Mouse (Mus musculus) lung, embryonic 16.5 days (tissue): ENCODE data around the gene Cd247. TPM values are rescaled to one million over a fixed set of nuclear protein-coding genes. Genes with fewer than 3 reads are reported as not detected.

Experiments
- ATAC-seq: fragments of 200-750 bp; cut with Nextera tagmentation; 2 replicates; pipeline ENCODE4 v1.8.0; 2017; ENCODE audit warnings: low read depth, mild to moderate bottlenecking, moderate library complexity
- H3K27ac ChIP-seq: fragments of 300-500 bp; sonication (generic); 2 replicates; pipeline ENCODE4 v1.5.1; 2014; ENCODE audit warnings: mild to moderate bottlenecking, control low read depth, low read length
- H3K27me3 ChIP-seq: fragments of 300-500 bp; sonication (generic); 2 replicates; pipeline ENCODE4 v1.6.1; 2014; ENCODE audit warnings: low read depth, low read length, mixed read lengths; ENCODE audit not compliant: control insufficient read depth, insufficient read depth
- H3K36me3 ChIP-seq: fragments of 300-500 bp; sonication (generic); 2 replicates; pipeline ENCODE4 v1.6.1; 2014; ENCODE audit warnings: low read length; ENCODE audit not compliant: control insufficient read depth, insufficient read depth
- H3K4me1 ChIP-seq: fragments of 300-500 bp; sonication (generic); replicated peaks from 2 replicates; pipeline ENCODE4 v1.6.1; 2014; ENCODE audit warnings: low read length, mixed read lengths; ENCODE audit not compliant: control insufficient read depth, insufficient read depth
- H3K4me2 ChIP-seq: fragments of 300-500 bp; sonication (generic); 2 replicates; pipeline ENCODE4 v1.6.1; 2014; ENCODE audit warnings: low read depth, low read length, control low read depth
- H3K4me3 ChIP-seq: fragments of 300-500 bp; sonication (generic); 2 replicates; pipeline ENCODE4 v1.5.1; 2014; ENCODE audit warnings: mild to moderate bottlenecking, low read length, control low read depth
- H3K9ac ChIP-seq: fragments of 300-500 bp; sonication (generic); 2 replicates; pipeline ENCODE4 v1.6.1; 2014; ENCODE audit warnings: low read length, control low read depth
- H3K9me3 ChIP-seq: fragments of 300-500 bp; sonication (generic); 2 replicates; pipeline ENCODE4 v1.6.1; 2016; ENCODE audit warnings: low read length; ENCODE audit not compliant: control insufficient read depth
- WGBS: fragments of 180-500 bp; shearing (Covaris S2); extraction: QIAGEN DNeasy Blood & Tissue Kit; methylation state at CpG from one replicate; pipeline ENCODE4 v1.1.7; 2014; 5-methylcytosine and 5-hydroxymethylcytosine counted together
- polyA plus RNA-seq: library from polyadenylated mRNA; unstranded; fragments of >200 nt; fragmentation: Nextera tagmentation; extraction: Ambion mirVana; gene quantifications from 2 replicates; pipeline ENCODE4 v1.2.1, GENCODE M21; 2015

The Cd247 gene
- polyA plus RNA-seq, 1 experiment from 2014 or later = 2.1 TPM

DNA sequence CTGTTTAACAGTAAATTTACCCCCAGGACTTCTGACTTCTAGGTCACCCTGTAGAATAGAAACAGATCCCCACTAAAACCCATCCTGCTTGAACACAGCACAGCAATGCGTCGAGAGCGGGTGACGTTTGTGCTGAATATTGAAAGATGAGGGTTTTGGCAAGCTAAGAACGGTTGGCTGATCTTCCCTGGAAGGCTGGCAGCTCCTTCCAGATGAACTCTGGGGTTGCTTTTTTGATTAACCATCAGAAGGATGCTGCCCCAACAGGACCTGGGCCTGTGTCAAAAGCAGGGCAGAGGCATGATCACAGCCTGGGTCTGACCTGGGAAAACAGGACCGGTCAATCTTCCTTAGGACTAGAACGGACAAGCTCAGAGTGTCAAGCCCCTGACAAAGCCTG, 53.7 kb downstream of the Cd247 start:
- 83% methylated on average over 7 of the region's 7 CpGs for WGBS
- Histone ChIP-seq H3K9me3 (no peaks in the 10 kb centered on the region), H3K4me1 (peaks cover 21% of the 10 kb centered on the region), H3K4me2 (no peak overlapping the region), H3K27ac (no peak overlapping the region), H3K36me3 (no peaks in the 10 kb centered on the region), H3K9ac (no peak overlapping the region), H3K27me3 (peaks cover 36% of the 10 kb centered on the region), H3K4me3 (no peak overlapping the region)
- no peak for ATAC-seq

DNA sequence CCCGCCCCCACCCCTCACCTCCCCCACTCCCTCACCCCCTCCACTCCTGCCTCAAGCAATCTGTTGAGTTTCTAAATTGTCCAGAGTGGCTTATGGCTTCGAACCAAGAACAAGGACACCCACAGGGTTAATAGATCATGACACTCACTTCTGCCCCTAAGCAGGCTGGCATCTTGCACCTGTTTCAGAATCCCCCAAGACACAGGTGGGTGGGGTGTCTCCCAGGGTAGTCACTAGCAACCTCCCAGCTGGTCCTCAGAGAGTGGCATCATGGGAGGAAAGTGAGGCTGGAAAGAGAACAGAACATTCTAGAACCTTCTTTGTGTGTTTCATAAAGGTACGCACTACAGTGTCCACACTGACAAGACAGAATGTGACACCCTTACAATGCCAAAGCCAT, 55.1 kb downstream of the Cd247 start:
- no peaks in the 10 kb centered on the region for H3K9me3 ChIP-seq
- no peak overlapping the region for H3K4me2 ChIP-seq
- H3K36me3 ChIP-seq = no peaks in the 10 kb centered on the region
- no peak for ATAC-seq
- peaks cover 33% of the 10 kb centered on the region for H3K27me3 ChIP-seq
- 72% methylated on average over 3 of the region's 3 CpGs for WGBS
- no peak overlapping the region for H3K9ac ChIP-seq
- H3K4me1 ChIP-seq = peaks cover 12% of the 10 kb centered on the region
- no peak overlapping the region for H3K4me3 ChIP-seq
- no peak overlapping the region for H3K27ac ChIP-seq

- no peak overlapping the region for H3K27ac ChIP-seq
- H3K9ac ChIP-seq = peak overlapping the region; percentile 66
- peak; percentile 70 for ATAC-seq
- peak overlapping the region; percentile 60 for H3K4me3 ChIP-seq
- H3K9me3 ChIP-seq = no peaks in the 10 kb centered on the region
- peaks cover 17% of the 10 kb centered on the region for H3K4me1 ChIP-seq
- no peaks in the 10 kb centered on the region for H3K36me3 ChIP-seq
- H3K27me3 ChIP-seq = peaks cover 30% of the 10 kb centered on the region
- WGBS = 1% methylated on average over 20 of the region's 20 CpGs
- peak overlapping the region; percentile 100 for H3K4me2 ChIP-seq
These were observed 56.0 kb downstream of the Cd247 start for GRCm38 (mm10) chr1:165844466-165844951.

DNA sequence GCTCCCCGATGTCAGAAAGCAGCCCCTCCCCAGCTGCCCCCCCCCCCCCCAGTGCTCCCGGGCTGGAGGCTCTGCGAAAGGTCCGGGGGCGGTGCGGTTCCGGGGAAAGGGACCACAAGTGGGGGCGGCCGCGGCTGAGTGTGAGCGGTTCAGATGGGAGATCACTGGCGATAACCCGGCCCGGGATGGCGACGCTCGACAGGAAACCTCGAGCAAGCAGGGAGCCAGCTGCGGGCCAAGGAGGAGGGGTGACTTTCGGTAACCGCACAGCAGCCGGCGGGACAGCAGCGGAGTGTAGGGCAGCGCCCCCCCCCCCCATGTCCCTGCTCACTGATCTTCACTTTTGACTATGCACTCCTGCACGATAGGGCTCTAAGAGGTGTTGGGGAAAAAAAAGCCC, 56.5 kb downstream of the Cd247 start:
- peaks cover 18% of the 10 kb centered on the region for H3K4me1 ChIP-seq
- no peak overlapping the region for H3K27ac ChIP-seq
- H3K36me3 ChIP-seq = no peaks in the 10 kb centered on the region
- 2% methylated on average over 25 of the region's 26 CpGs for WGBS
- peak overlapping the region; percentile 60 for H3K4me3 ChIP-seq
- H3K9me3 ChIP-seq = no peaks in the 10 kb centered on the region
- peak; percentile 48 for ATAC-seq
- H3K9ac ChIP-seq = peak overlapping the region; percentile 66
- peaks cover 25% of the 10 kb centered on the region for H3K27me3 ChIP-seq
- peak overlapping the region; percentile 100 for H3K4me2 ChIP-seq

DNA sequence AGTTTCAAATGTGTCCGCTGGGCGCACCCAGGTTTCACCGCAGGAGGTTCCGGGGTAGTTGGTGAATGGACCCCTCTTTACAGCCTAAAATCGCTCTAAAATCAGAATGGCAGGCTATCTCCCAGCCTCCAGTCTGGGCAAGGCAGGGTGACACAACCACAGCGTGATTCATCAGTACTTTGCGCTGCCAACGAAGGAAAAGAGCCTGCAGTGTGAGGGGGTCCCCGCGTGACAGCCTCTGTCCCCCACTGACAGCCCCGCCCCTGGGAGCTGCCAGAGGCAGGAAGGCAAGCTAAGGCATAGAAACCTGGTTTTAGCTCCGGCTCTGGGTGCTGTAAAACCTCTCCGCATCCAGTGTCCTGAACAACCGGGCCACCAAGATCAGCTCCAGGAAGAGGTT, 56.9 kb downstream of the Cd247 start:
- peaks cover 22% of the 10 kb centered on the region for H3K27me3 ChIP-seq
- no peak for ATAC-seq
- no peak overlapping the region for H3K27ac ChIP-seq
- H3K4me2 ChIP-seq = peak overlapping the region; percentile 100
- peak overlapping the region; percentile 66 for H3K9ac ChIP-seq
- no peaks in the 10 kb centered on the region for H3K9me3 ChIP-seq
- H3K4me3 ChIP-seq = peak overlapping the region; percentile 60
- H3K36me3 ChIP-seq = no peaks in the 10 kb centered on the region
- WGBS = 8% methylated on average over 14 of the region's 14 CpGs
- peaks cover 18% of the 10 kb centered on the region for H3K4me1 ChIP-seq

DNA sequence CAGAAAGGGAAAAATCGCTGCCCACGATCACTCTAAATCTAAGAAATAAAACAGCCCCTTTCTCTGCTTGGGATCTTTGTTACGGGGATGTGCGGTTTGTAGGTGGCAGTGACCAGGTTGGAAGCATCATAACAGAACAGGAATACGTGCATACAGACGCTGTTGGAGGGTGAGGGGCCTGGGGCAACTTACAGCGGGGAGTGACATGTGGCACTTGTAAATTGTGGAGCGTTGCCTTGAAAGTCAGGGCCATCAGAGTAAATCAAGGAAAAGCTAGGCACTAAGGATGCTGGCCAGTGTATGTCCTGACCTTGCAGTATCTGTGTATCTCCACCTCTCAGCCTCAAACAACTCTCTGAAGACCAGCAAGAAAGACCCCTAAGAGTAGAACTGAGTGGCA, 59.9 kb downstream of the Cd247 start:
- no peak overlapping the region for H3K4me3 ChIP-seq
- no peak overlapping the region for H3K9ac ChIP-seq
- peaks cover 13% of the 10 kb centered on the region for H3K4me1 ChIP-seq
- no peak overlapping the region; the same call in 1 of the 2 replicates for H3K27ac ChIP-seq
- H3K9me3 ChIP-seq = no peaks in the 10 kb centered on the region
- no peak overlapping the region for H3K4me2 ChIP-seq
- H3K27me3 ChIP-seq = peaks cover 11% of the 10 kb centered on the region; the same call in 1 of the 2 replicates
- WGBS = 82% methylated on average over 8 of the region's 8 CpGs
- no peak for ATAC-seq
- no peaks in the 10 kb centered on the region for H3K36me3 ChIP-seq

GRCm38 (mm10) chr1:165848881-165849280, 60.4 kb downstream of the Cd247 start:
- 45% methylated on average over 4 of the region's 4 CpGs for WGBS
- ATAC-seq = no peak
- no peaks in the 10 kb centered on the region for H3K36me3 ChIP-seq
- H3K9me3 ChIP-seq = no peaks in the 10 kb centered on the region
- H3K4me1 ChIP-seq = peaks cover 13% of the 10 kb centered on the region
- peak overlapping the region; percentile 47; the same call in 1 of the 2 replicates for H3K27ac ChIP-seq
- H3K9ac ChIP-seq = no peak overlapping the region
- peaks cover 8% of the 10 kb centered on the region; the same call in 1 of the 2 replicates for H3K27me3 ChIP-seq
- no peak overlapping the region for H3K4me2 ChIP-seq
- no peak overlapping the region for H3K4me3 ChIP-seq

GRCm38 (mm10) chr1:165849458-165850445, 61.3 kb downstream of the Cd247 start:
- H3K4me1 ChIP-seq = peaks cover 13% of the 10 kb centered on the region
- H3K4me2 ChIP-seq = no peak overlapping the region
- no peaks in the 10 kb centered on the region for H3K9me3 ChIP-seq
- H3K27ac ChIP-seq = peak overlapping the region; percentile 47
- 52% methylated on average over 17 of the region's 17 CpGs for WGBS
- no peak overlapping the region for H3K9ac ChIP-seq
- peak; percentile 56 for ATAC-seq
- 0 out of 2 replicates have a peak, but pooled peaks cover 4% of the 10 kb centered on the region for H3K27me3 ChIP-seq
- H3K36me3 ChIP-seq = no peaks in the 10 kb centered on the region
- H3K4me3 ChIP-seq = no peak overlapping the region

- H3K4me2 ChIP-seq = no peak overlapping the region
- H3K9ac ChIP-seq = no peak overlapping the region
- H3K9me3 ChIP-seq = no peaks in the 10 kb centered on the region
- no peaks in the 10 kb centered on the region for H3K36me3 ChIP-seq
- no peak for ATAC-seq
- no peak overlapping the region for H3K4me3 ChIP-seq
- H3K27ac ChIP-seq = no peak overlapping the region
- WGBS = 40% methylated on average over 5 of the region's 5 CpGs
- H3K27me3 ChIP-seq = no peaks in the 10 kb centered on the region
- peaks cover 8% of the 10 kb centered on the region; the same call in 1 of the 2 replicates for H3K4me1 ChIP-seq
These were observed 63.6 kb downstream of the Cd247 start for GRCm38 (mm10) chr1:165852131-165852530.
